Mouse (Mus musculus) spleen, postnatal 4 days (tissue): ENCODE data around the gene Hnf4a.
"Not testable (repeated sequence)": the region's sequence is repeated elsewhere in the genome, so short reads cannot be mapped to it uniquely, and the experiment has no call there.

Experiments
- DNase-seq, 2 experiments: peaks; one replicate each; pipeline ENCODE4 v3.0.0; 2022; ENCODE audit warnings: low spot score in 2 of 2

Hnf4a gene

GRCm38 (mm10) chr2:163620451-163620850 lies 113.8 kb downstream of the Hnf4a start:
- no peak for DNase-seq

GRCm38 (mm10) chr2:163621401-163621800 lies 114.8 kb downstream of the Hnf4a start:
- DNase-seq = not testable (repeated sequence)
